Mouse (Mus musculus): ENCODE measurements around the gene Dock10. TPM values are rescaled to one million over a fixed set of nuclear protein-coding genes. Genes with fewer than 3 reads are reported as not detected.

The Dock10 gene
- polyA plus RNA-seq (2015; fragmentation: Nextera tagmentation; extraction: Ambion mirVana): 1.9 and 2.1 TPM in 2 replicates

DNA sequence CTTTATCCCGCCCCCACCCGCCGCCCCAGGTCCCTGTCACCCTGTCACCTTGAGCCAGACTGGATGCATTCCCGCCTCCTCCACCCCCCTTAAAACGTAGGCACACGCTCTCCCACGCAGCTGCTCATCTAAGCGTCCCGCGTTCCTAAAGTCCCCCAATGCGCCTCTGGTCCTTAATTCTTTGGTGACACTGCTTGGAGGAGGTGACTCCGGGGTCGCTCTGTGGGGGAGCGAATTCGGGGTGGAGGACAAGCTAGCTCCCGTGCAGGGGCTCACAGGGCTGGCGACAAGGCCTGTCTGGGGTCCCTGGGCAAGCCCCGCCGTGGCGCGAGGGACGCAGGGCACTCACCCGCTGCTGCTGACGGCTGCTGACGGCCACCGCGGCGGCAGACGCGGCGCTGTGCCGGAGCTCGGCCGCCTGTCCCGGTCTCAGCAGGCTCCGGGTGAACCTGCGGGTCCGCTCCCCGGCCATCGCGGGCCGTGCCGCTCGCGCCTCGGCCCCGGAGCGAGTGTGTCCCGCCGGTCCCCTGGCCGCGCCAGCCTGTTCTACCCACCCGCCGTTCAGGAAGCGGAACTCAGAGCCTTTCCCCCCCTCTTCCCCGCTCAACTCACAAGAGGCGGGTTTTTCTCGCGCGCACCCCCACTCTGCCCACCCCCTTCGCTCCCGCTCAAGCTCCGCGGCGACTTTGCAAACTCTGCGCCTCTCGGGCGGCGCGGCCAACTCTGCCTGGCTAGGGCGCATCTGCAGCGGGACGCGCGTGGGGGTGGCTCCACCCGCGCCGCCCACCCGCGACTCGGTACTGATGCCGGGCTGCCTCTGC, at the start of gene Dock10:
Gene Dock10 (minus strand): TSS at position 551 of the 821 bp plus-strand sequence.
- Histone ChIP-seq H3K9ac (replicated peaks) (peak within 1 kb of the TSS; percentile 59), H3K4me2 (replicated peaks) (peak within 1 kb of the TSS; percentile 92), H3K9me3 (no peaks in the 10 kb centered on the region), H3K4me3 (peak within 1 kb of the TSS; percentile 65), H3K27me3 (0 out of 2 replicates have a peak, but pooled peaks cover 2% of the 10 kb centered on the region), H3K36me3 (no peaks in the 10 kb centered on the region), H3K4me1 (peaks cover 20% of the 10 kb centered on the region), H3K27ac (replicated peaks) (no peak within 1 kb of the TSS)
- under 1% methylated on average over 82 of the region's 82 CpGs for WGBS
- ATAC-seq (replicated peaks): peak; percentile 79

DNA sequence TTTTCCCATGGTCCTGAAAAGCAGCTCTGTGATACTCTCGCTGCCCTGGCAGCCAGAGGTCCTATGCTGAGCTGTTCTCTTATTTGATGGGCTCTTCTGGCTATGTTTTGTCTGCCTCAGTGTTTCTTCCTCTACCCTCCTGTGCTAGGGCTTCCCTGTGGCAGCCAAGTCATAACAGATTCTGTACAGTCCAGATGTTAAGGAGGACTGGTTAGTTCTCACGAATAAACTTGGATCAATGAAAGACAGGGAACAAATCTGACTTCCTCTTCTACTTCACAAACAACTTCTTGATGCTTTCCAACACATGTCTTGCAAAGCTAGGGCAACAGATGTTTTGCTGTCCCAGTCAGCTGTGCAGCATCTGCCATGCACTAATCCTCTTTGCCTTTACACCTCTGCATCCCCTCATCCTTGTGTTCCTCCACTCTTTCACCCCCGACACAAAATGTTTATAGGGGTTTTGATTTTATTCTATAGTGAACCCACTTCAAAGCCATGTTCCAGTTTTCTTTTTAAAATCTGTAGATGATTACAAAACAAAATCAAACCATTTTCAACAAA, 48.6 kb upstream of the Dock10 start:
- H3K36me3 ChIP-seq: no peaks in the 10 kb centered on the region
- no peak overlapping the region for H3K9ac ChIP-seq (replicated peaks)
- H3K27ac ChIP-seq (replicated peaks): no peak overlapping the region
- no peak overlapping the region for H3K4me3 ChIP-seq
- 76% methylated on average over 3 of the region's 3 CpGs for WGBS
- no peak overlapping the region for H3K4me2 ChIP-seq (replicated peaks)
- no peaks in the 10 kb centered on the region for H3K9me3 ChIP-seq
- ATAC-seq (replicated peaks): no peak
- no peaks in the 10 kb centered on the region for H3K4me1 ChIP-seq
- H3K27me3 ChIP-seq: no peaks in the 10 kb centered on the region

DNA sequence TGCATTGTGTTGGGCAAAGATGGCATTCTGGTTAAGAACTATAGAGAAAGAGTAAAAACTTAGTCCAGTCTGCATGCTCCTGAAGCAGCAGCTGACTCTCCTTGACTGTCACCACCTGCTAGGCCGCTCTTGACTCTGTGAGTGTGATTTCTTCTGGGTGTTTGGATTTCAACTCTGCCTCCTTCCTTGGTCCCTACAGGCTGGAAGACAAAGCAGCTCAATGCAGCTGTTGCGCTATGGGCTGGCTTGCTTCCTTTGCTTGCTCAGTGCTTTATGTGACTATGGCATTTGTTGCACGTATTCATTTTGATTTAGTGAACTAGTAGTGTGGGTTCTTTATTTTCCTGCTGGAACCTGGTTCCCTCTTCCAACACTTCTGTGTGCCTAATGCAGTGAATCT, 43.7 kb upstream of the Dock10 start:
- no peaks in the 10 kb centered on the region for H3K36me3 ChIP-seq
- ATAC-seq (replicated peaks): no peak
- no peaks in the 10 kb centered on the region for H3K9me3 ChIP-seq
- no peak overlapping the region for H3K27ac ChIP-seq (replicated peaks)
- no peak overlapping the region for H3K9ac ChIP-seq (replicated peaks)
- 81% methylated on average over 3 of the region's 3 CpGs for WGBS
- H3K4me3 ChIP-seq: no peak overlapping the region
- H3K4me1 ChIP-seq: no peaks in the 10 kb centered on the region
- H3K4me2 ChIP-seq (replicated peaks): no peak overlapping the region
- H3K27me3 ChIP-seq: no peaks in the 10 kb centered on the region

DNA sequence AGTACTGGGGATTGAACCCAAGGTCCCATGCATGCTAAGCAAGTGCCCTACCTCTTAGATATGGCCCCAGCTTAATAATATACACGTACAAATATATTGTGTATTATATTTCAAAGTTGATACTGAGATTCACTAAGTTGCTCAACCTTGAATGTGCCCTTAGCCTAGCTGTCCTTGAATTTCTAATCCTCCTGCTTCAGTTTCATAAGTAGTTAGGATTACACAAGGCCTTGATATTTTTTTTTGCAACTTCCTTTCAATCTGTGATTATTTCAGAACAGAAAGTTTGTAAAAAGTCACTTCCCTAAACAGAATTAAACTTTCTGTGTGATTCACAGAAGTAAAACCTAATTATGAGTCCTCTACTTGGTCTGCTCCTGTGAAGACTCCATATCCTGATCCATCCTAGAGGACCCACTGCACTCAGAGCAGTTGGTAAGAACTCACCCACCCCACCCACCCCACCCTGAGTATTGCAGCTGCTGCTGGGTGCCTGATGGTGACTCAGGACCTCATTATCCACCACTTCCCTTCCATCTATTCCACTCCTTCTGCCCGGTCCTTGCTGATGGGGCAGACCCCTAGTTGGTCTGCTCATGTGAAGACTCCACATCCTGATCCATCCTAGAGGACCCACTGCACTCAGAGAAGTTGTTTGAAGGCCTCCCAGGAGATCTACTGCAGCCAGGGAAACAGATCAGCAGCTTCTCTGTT, 26.9 kb upstream of the Dock10 start:
- 91% methylated on average over 2 of the region's 2 CpGs for WGBS
- Histone ChIP-seq H3K27ac (replicated peaks) (no peak overlapping the region), H3K27me3 (no peaks in the 10 kb centered on the region), H3K9me3 (peaks cover 4% of the 10 kb centered on the region; the same call in 1 of the 2 replicates), H3K4me2 (replicated peaks) (no peak overlapping the region), H3K4me1 (no peaks in the 10 kb centered on the region), H3K9ac (replicated peaks) (no peak overlapping the region), H3K4me3 (no peak overlapping the region), H3K36me3 (no peaks in the 10 kb centered on the region)
- ATAC-seq (replicated peaks): no peak

DNA sequence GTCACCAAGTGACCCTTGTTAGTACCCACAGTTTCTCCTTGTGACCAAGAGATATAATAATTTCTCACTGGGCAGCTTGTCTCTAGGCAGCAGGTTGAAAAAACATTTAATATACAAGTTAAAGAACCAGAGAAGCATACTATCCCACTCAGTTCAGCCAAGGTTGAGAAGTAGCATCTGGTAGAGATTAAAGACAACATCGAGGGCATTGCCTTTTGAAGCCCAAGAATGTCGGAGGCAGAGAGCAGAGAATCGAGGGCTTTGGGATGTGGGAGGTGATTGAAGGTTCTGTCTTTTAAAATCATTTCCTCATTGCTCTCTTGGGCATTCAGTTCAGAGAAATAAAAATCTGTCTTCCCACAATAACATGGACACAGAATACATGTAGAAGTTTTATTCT, 25.8 kb upstream of the Dock10 start:
- Histone ChIP-seq H3K9me3 (peaks cover 4% of the 10 kb centered on the region; the same call in 1 of the 2 replicates), H3K9ac (replicated peaks) (no peak overlapping the region), H3K4me2 (replicated peaks) (no peak overlapping the region), H3K27me3 (no peaks in the 10 kb centered on the region), H3K4me3 (no peak overlapping the region), H3K4me1 (no peaks in the 10 kb centered on the region), H3K27ac (replicated peaks) (no peak overlapping the region), H3K36me3 (no peaks in the 10 kb centered on the region)
- no peak for ATAC-seq (replicated peaks)
- WGBS: 88% methylated on average over 3 of the region's 3 CpGs

DNA sequence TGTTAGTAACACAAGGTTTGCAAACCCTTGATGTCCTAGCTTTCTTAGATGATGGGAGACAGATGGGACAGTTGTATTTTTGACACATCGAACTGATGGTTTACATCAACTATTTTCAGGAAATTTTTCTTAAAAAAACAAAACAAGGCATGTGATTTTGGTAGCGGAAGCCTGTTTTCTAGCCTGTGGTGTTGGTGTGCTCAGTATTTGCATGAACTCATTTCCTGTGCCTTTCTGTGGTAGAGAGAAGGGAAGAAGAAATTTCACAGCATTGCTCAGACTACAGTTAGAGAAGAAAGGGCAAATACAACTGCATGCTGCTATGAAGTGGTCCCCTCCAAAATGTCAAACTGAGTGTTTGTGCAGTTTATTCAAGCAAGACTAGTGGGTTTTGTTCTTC, 7.2 kb upstream of the Dock10 start:
- WGBS: 88% methylated on average over 2 of the region's 2 CpGs

DNA sequence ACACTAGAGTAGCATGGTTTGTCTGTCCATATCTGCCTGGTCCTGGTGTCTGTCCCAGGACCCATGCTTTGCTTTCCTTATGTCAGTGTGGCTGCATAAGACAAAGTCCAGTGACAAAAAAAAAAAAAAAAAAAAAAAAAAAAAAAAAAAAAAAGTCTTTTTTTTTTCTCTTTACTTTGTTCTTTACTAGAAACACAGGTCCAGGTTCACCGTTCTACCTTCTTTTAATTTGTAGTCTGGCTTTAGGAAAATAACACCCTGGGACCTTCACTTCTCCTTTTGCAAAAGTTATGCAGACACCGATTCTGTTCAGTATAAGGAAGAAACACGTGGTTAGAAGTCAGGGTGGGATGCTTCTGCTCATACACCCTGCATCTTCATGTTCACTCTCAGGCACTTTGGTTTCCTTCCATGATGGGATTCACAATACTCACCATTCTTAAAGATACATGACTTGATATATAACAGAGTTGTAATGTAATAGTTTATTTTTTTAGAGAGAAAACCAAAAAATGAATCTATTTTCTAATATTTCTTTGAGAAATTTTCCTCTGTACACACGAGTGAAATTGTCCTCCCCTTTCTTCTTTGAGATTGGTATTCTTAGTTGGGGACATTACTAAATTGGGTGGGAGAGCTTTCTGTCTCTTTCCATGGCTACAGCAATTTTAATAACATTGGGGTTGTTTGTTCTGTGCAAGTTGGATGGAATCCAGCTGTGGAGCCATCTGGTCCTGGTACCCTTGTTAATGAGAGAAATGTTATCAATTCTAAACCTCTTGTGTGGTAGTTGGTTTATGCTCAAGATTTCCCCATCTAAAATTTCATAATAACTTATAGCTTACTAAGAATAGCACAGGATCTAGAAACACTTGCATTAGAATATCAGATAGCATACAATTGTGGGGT, 5.0 kb upstream of the Dock10 start:
- H3K4me1 ChIP-seq: peaks cover 5% of the 10 kb centered on the region

More for the DNA sequence above, 7.2 kb upstream of the Dock10 start:
- Histone ChIP-seq H3K4me1 (no peaks in the 10 kb centered on the region), H3K4me2 (replicated peaks) (no peak overlapping the region), H3K9me3 (no peaks in the 10 kb centered on the region), H3K4me3 (no peak overlapping the region), H3K9ac (replicated peaks) (no peak overlapping the region), H3K36me3 (no peaks in the 10 kb centered on the region), H3K27me3 (no peaks in the 10 kb centered on the region), H3K27ac (replicated peaks) (no peak overlapping the region)
- no peak for ATAC-seq (replicated peaks)

DNA sequence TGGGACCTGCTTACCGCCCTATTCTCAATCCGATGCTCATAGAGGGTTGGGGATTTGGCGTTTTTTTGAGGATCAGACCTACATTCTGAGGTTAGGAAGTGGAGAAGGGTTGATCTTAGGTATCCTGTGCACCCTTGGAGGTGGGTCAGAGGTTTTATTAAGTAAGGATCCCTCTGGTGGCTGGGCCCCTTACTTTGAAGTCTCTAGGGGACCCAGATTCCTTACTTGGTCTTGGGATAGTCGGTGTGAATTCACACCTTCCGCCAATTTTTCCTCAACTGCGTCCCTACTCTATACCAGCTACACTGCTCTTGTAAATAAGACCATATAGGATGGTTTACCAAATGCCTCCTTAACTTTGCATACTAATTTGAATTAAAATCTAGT, 464 bp upstream of the Dock10 start:
- H3K27me3 ChIP-seq: 0 out of 2 replicates have a peak, but pooled peaks cover 2% of the 10 kb centered on the region
- H3K4me3 ChIP-seq: peak overlapping the region; percentile 65
- peak overlapping the region; percentile 92 for H3K4me2 ChIP-seq (replicated peaks)
- no peak overlapping the region for H3K27ac ChIP-seq (replicated peaks)
- no peaks in the 10 kb centered on the region for H3K36me3 ChIP-seq
- ATAC-seq (replicated peaks): peak; percentile 20; the same call in 1 of the 2 replicates
- 15% methylated on average over 6 of the region's 6 CpGs for WGBS
- H3K4me1 ChIP-seq: peaks cover 20% of the 10 kb centered on the region
- peak overlapping the region; percentile 59 for H3K9ac ChIP-seq (replicated peaks)
- no peaks in the 10 kb centered on the region for H3K9me3 ChIP-seq

More for the DNA sequence above, 5.0 kb upstream of the Dock10 start:
- no peaks in the 10 kb centered on the region for H3K36me3 ChIP-seq
- H3K27me3 ChIP-seq: no peaks in the 10 kb centered on the region
- no peaks in the 10 kb centered on the region for H3K9me3 ChIP-seq
- no peak overlapping the region for H3K4me3 ChIP-seq
- H3K4me2 ChIP-seq (replicated peaks): no peak overlapping the region
- H3K9ac ChIP-seq (replicated peaks): no peak overlapping the region
- no peak overlapping the region for H3K27ac ChIP-seq (replicated peaks)
- no peak for ATAC-seq (replicated peaks)
- 71% methylated on average over 4 of the region's 4 CpGs for WGBS

DNA sequence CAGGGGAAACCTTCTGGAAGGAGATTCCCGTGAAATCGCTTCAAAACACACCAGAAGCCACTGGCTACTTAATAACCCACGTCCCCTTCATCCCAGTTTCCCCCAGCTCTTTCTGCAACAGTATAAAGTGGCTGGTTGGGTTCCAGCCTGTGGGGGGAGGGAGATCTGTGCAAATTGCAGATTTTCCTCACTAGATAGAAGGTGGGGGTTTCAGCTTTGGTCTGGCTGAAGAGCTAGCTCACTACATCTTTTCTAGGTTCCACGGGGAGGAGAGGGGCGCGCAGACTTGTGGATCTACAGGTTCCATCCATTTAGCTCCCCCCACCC, 714 bp downstream of the Dock10 start:
- H3K4me1 ChIP-seq: peaks cover 20% of the 10 kb centered on the region
- H3K36me3 ChIP-seq: no peaks in the 10 kb centered on the region
- peak; percentile 42 for ATAC-seq (replicated peaks)
- no peaks in the 10 kb centered on the region for H3K9me3 ChIP-seq
- H3K9ac ChIP-seq (replicated peaks): peak overlapping the region; percentile 59
- 0% methylated on average over 6 of the region's 6 CpGs for WGBS
- 0 out of 2 replicates have a peak, but pooled peaks cover 2% of the 10 kb centered on the region for H3K27me3 ChIP-seq
- peak overlapping the region; percentile 65 for H3K4me3 ChIP-seq
- H3K4me2 ChIP-seq (replicated peaks): peak overlapping the region; percentile 92
- no peak overlapping the region for H3K27ac ChIP-seq (replicated peaks)

DNA sequence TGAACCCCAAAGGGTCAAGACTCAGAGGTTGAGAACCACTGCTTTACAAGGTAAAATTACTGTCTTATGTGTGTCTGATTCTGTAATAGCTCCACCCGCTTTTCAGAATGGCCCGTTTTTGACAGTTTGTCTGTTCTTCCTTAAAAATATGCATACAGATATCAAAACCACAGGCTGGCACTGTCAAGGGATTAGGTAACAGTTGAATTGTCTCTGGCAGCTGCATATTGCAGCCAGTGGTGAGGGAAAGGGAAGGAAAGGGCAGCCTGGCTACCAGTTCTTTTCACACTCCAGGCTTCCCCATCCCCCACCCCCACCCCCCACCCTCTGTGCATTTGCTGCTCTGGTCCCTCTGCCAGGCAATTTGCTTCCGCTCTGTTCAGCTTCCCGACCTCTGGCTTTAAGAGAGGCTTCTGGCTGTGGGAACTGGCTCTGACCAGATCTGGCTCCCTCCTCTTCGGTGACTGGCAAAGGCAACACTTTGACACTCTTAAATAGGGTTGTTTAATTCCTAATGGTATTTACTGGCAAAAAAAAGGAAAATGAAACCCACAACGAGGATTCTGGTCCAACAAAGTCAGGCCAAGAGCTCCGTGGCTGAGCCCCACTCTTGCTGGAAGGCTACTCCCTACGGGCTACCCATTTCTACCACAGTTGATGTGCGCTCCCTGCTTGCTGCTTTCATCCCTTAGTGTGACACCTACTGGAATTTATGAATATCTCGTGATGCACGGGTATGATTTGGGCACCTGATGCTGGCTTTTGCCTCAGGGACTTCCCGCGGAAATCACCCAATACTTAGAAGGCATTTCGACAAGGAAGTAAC, 1.3 kb downstream of the Dock10 start:
- H3K4me2 ChIP-seq (replicated peaks): peak overlapping the region; percentile 92
- no peaks in the 10 kb centered on the region for H3K36me3 ChIP-seq
- 7% methylated on average over 14 of the region's 14 CpGs for WGBS
- H3K9me3 ChIP-seq: no peaks in the 10 kb centered on the region
- 0 out of 2 replicates have a peak, but pooled peaks cover 2% of the 10 kb centered on the region for H3K27me3 ChIP-seq
- no peak overlapping the region for H3K27ac ChIP-seq (replicated peaks)
- H3K4me3 ChIP-seq: peak overlapping the region; percentile 65
- H3K4me1 ChIP-seq: peaks cover 20% of the 10 kb centered on the region
- peak; percentile 67 for ATAC-seq (replicated peaks)
- H3K9ac ChIP-seq (replicated peaks): 0 out of 2 replicates have a peak overlapping the region, but pooled peaks have one; percentile 59

DNA sequence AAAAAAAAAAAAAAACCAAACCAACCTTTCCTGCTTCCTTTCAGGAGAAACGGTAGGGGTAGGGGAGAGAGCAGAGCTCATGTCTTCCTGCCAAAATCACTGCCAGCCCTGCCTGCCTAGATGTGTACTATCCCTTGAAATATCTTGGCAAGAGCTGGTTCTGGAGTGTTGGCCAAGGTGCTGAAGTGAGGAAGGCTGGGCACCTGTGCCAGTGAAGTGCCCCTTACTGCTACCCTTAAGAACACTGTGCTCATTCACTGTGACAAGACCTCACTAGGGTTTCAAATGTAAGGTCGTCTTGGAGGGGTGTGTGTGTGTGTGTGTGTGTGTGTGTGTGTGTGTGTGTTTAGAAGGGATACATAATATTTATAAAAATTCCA, 2.3 kb downstream of the Dock10 start:
- H3K4me2 ChIP-seq (replicated peaks): no peak overlapping the region
- WGBS: 35% methylated on average over 2 of the region's 2 CpGs
- no peak overlapping the region for H3K27ac ChIP-seq (replicated peaks)
- no peak for ATAC-seq (replicated peaks)
- no peaks in the 10 kb centered on the region for H3K36me3 ChIP-seq
- H3K4me1 ChIP-seq: peaks cover 20% of the 10 kb centered on the region
- H3K27me3 ChIP-seq: 0 out of 2 replicates have a peak, but pooled peaks cover 2% of the 10 kb centered on the region
- H3K9ac ChIP-seq (replicated peaks): no peak overlapping the region
- no peak overlapping the region for H3K4me3 ChIP-seq
- no peaks in the 10 kb centered on the region for H3K9me3 ChIP-seq

All from forebrain, embryonic 15.5 days (tissue).